Mouse (Mus musculus) adipocyte (in vitro differentiated cells): ENCODE measurements at regions not wholly inside any gene's neighbourhood (a gene's known extent, or its start where the extent isn't known, plus 50 kb on each side); places are given as distances from the start of the nearest gene placed in this dataset.
"Not testable (repeated sequence)": the region's sequence is repeated elsewhere in the genome, so short reads cannot be mapped to it uniquely, and the experiment has no call there.

ENCODE experiments used
- DNase-seq: peaks from one replicate; pipeline ENCODE4 v3.0.0-alpha.2; 2016; ENCODE audit warnings: low spot score

DNA sequence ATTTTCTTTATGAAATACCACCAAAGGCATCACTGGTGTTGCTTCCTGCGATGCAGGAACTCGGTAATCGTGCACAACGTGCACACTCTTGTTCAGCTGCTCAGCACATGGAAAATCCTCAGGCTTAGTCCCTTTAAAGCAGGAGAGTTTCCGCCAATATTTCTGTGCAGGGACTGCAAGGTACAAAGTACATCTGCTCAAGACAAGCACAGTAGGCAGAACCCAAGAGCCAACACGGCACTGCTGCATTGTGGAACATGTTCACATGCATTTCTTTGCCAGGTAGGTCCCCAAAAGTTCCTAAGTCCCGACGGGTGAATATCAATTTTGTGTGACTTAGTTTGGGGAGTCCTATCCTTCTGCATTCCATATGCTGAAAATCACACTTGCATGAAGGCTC, 808.0 kb upstream of the Pou3f3 start:
- no peak for DNase-seq

DNA sequence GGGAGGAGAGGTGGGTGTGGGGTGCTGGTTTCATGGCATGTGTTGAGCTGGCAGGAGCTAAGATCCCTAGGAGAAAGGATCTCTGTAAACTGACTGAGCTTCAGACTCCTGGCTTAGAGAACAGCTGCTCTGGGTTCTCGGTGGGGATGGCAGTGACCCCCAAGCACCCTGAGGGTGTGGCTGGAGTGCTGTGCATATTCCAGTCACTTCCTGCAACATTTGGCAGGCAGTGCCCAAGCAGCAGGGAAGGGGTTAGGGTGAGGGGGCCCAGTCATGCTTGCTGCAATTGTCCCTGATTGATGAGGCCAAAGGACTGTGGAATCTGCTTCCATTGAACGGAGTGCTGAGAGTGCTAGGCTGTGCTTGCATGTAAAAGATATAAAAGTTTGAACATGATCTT, 807.4 kb upstream of the Pou3f3 start:
- no peak for DNase-seq

DNA sequence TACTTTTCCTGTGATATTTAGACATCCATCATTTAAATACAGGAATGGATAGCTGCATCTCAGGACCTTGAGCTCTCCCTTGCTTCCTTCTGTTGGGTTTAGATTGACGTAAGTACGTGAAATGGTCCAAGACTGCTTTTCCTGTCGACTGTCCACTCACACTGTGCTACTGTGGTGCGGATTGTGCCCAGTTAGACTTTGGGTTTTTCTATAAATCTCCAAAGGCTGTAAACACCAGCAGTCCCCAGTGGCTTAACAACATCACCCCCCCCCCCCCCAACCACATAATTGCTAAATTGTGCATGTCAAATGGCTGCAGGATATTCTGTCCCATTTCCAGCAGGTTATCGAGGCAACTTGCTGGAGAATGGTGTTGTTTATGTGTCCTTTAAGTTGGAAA, 806.6 kb upstream of the Pou3f3 start:
- DNase-seq: no peak

DNA sequence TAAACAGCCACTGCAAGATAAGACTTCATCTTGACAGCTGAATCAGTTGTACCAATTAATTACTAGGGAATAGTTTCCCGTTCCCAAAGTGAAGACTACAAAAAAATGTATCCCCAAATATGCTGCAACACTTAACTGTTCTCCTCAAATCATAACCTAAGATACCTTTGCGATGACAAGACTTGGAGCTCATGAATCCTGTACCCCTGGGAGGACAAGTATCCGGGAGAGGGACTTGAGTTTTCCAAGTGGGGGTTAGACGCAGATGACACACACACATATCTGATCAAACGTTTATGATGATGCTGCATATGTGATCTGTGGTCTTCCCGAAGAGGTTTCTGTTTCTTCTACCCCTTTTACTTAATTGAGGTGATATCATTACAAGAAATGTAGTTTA, 805.6 kb upstream of the Pou3f3 start:
- no peak for DNase-seq

DNA sequence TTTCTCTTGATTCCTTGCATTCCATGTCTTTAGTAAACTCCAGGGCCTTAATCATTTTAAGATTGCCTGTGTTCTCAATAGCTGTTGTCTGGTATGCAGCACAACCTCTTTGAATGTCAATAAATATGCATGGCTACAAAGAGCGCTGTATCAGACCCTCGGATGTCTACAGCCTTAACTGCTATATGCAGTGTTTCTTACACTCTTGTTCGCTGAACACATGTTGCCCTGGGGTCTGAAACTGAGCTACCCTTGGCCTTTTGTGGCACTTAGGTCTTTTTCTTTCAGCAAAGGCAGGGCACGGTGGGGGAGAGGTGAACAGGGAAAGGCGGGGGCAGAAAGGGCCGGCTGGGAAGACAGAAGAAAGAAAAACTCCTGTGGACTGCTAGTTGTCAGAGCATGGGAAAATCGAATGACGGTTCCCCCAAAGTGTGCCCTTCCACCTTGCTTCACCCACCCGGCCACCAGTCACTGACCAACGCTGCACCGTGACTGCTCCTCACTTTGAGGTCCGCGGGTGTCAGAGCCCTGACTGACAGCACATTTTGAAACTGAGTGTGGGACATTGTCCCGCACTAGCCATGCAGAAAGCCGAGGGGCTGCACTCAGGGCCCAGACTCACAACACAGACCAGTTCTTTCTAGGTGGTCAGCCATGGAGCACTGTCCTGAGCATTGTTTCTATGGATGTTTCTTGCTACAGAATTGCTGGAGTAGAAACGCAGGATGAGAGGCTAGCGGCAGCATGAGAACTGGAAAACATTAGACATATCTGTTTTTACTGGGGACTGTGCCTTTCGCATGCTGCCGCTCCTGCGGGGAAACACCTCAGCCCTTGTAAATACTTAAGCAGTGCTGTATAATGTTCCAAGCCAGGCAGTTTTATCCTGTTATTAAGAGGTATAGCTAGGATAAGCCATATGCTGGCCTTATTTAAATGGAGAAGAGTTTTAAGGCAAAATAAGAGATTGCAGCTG, 804.6 kb upstream of the Pou3f3 start:
- no peak for DNase-seq

DNA sequence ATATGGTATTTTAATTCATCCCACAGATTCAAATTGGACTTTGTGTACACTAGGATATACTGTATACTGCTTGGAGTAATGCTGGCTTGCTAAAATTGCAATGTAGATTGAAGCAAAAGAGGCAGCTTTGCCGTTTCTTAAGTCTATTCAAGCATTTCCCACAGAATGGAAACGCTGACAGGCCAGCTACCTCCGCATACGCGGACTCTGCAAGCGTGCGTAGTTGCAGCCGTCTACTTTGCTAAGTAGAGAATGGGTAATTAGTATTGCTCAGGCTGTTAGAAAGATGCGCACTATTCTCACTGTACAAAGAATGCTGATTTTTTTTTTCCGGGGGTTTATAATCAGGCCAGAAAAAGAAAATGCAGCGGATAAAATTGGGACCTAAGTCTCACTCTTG, 803.8 kb upstream of the Pou3f3 start:
- no peak for DNase-seq

DNA sequence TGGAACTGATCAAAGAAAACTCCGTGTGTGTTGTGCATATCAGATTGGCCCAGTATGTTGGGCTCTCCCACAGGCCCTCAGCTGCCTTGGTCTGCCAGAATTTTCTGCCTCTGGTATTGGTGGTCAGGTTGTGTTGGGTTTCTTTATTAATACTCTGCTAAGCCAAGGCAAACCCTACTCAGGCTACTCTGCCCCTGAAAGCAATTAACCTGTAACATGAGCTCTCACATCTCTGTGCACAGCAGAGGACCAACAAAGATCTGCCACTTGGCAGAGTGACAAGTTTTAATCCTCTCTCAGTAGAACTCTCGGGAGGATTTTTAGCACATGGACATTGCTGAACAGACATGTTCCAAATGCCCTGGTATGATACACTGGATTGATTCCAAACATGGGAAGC, 803.2 kb upstream of the Pou3f3 start:
- no peak for DNase-seq

DNA sequence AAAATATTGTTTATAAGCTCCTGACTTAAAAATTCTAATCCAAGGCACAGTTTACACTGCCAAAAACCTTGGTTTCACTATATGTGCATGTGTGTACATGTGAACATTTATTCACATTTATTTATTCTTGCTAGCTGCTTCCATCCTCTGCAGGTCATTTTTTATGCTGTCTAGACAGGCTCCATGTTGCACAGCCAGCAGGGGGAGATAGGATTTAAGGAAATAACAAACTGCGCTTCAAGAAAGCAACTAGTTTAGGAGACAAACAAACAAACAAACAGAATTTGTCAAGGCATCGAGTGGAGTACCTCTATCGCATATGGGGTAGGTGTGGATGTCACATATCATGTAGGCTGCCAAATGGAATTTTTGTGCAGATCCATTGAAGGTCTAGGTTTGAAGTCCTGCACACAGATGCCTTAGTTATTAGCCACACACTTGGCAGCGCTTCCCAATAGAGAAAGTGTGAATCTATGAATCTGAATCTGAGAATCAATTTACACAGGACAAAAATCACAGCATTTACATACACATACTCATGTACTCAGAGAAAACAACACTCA, 797.7 kb upstream of the Pou3f3 start:
- no peak for DNase-seq

DNA sequence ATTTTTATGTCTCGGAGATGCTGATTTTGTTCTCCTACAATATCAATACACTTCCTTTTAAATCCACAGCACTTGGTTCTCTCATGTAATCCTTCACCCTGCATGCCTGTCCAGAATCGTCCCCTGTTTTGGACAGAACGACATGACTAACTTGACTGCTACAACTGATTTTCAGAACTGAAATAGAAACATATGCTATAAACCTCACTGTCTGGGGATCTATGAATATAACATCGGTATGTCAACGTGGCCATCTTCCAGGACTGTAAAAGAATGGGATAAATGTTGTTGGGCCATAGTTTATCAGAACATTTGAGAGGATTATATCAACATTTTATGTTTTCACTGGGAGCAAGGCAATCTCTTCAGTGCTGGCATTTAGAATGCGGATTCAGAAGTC, 795.2 kb upstream of the Pou3f3 start:
- no peak for DNase-seq

DNA sequence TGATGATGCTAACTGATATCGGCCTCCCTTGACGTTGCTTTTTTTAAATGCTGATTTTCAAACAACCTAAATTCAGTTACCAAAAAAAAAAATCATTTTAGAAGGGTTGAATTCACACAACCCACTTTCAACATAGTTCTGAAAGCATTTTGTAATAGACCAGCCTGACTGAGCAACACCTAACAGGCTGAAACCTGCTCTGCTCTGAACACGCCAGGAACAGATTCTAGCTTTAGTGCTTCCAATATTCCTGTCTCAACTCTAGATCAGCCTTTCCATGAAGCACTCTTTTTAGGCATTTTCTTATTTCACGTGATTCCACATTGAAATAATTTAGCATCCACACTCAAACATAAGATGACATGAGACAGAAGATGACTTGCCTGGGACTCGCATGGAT, 789.6 kb upstream of the Pou3f3 start:
- DNase-seq: no peak

DNA sequence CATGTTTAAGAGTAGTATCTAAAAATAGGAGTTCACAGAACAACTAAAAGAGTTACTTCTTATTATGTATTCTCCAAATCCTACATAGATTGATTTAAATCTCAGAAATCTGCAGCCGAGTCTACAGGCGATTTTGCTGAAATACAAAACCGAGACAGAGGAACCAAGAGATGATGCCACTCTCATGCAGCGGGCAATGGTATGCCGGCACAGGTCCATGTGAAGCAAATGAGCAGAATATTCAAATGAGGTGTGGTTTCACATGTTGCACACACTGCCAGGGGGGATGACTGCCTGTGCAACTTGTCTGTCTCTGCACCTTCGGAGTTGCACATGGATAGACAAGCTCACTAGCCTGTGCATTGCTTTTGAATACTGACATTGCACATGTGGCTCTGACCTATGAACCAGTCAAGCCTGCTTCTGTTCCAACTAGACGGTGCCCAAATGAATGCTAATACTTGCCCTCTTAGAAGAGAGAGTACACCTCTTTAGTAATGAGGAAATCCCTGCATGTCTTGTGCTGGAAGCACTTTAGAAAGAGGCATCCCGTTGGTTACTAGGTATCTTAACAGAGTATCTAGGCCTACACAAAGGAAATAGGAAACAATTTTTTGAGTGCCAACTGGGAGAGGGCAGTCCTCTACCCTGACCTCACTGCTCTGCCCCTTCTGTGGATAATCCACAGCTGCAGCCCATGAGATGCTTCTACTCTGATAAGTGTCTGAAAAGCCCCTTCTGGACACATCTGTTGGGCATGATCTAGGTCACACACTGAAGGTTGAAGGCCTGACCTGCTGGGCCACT, 787.4 kb upstream of the Pou3f3 start:
- no peak for DNase-seq

DNA sequence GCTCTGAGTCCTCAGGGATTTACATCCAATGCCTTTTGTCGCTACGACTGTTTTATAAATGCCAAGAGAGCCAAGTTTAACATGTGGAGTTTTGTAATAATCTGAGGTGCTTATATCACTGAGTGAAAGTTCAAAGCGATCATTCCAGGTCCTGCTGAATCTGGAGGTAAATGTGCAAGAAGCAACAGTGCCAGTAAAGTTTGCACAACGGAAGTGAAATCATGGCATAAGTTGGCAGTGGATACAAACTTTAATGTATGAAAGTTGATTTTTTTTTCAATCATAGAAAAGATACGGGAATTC, 786.8 kb upstream of the Pou3f3 start:
- no peak for DNase-seq

DNA sequence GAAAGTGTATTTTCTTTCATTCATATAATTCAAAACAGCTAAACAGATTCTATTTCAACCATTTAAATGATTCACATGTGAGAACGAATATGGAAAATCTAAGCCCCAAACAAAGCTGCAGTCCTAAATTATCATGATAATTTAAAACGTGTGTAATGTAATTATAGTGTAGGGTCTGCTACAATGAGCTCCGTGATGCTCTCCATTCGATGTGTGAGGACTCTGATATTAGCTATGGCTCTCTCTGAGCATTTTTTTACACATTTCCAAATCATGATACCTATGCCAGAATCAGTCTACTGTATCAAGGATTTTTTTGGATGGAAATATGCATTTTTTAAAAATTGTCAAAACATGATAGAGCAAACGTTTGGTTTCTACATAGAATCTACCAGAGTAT, 785.8 kb upstream of the Pou3f3 start:
- no peak for DNase-seq

DNA sequence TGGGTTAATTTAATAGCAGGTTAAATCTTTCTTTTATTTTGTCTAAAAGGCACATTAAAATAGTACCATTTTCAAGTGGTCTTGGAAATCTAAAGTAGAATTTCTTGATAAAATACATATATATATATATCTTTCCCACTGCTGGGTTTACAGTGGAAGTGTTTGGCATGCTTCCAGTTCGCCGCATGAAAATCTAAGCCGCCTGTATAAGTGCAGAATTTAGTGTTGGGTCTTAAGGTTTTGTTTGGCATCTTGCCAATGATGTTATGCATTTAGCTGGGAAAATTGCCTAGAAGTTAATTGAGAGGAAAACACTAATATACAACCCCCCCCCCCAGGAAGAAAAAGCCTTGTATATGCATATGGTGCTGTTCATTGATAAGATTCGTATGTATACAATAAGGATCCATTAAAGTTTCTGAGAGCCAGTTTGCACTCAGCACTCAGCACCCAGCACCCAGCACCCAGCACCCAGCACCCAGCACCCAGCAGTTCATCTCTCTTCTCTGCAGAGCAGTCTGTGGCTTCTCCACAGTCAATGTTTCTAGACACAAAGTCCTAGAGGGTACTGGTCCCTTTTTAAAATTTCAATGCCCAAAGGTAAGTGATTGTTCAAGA, 778.7 kb upstream of the Pou3f3 start:
- DNase-seq: no peak

DNA sequence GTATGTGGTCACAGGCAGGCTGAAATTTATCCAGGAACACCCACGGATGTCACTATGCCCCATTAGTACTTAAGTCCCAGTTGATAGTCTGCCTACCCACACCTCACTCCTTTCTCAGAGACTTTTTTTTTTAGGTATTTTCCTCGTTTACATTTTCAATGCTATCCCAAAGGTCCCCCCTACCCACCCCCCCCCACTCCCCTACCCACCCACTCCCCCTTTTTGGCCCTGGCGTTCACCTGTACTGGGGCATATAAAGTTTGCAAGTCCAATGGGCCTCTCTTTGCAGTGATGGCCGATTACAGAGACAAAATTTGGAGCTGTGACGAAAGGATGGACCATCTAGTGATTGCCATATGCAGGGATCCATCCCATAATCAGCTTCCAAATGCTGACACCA, 777.8 kb upstream of the Pou3f3 start:
- DNase-seq: not testable (repeated sequence)

DNA sequence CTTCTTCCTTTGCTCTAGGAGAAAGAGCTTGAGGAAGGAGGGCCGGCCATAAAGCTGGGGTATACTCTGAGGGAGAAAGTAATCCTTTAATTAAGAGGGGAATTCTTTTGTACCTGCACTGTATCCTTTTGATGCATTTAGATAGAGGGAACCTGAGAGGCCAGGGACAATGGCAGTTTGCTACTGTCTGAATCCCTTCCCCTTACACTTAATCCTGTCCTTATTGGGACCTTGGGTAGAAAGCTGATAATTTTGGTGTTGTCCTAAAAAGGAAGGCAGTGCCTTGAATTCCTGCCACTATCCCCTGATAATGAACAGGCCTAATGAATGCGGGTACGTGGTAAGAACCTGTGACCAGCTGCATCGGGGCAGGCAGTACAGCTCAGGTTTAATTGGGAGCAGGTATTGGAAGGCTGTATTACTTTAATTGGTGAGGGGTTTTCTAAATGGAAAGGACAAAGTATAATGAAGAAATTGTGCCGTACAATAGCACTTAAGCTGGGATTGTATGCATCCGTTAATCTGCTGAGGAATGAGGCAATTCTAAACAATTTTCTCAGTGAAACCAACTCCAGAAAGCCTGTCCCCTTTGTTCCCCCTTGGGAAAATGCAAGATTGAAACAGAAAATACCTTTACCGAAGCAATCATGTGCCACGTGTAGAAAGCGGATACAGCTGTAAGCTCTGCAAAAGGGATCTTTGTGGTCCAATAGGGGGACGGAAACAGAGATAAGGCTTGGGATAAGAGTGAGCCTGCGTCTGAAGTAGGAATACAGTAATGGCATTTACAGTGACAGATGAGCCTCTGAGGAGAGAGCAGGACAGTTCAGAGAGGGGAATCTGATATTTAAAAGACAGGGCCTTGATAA, 776.9 kb upstream of the Pou3f3 start:
- DNase-seq: no peak

DNA sequence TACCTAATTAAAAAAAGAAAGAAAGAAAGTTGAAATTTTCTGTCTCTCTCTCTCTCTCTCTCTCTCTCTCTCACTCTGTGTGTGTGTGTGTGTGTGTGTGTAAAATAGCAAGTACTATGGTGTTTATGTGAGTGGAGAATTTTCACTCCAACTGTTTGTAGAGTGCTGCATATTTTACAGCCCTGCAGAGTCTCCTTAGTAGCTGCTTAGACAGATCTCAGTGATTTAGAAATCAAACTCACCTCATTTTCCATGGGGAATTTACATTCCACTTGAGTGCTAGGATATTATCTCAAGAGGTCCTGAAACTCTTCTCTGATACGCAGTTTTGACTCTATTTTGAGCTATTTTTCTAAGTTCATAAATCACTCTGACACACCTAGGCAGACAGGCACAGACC, 761.8 kb upstream of the Pou3f3 start:
- no peak for DNase-seq

DNA sequence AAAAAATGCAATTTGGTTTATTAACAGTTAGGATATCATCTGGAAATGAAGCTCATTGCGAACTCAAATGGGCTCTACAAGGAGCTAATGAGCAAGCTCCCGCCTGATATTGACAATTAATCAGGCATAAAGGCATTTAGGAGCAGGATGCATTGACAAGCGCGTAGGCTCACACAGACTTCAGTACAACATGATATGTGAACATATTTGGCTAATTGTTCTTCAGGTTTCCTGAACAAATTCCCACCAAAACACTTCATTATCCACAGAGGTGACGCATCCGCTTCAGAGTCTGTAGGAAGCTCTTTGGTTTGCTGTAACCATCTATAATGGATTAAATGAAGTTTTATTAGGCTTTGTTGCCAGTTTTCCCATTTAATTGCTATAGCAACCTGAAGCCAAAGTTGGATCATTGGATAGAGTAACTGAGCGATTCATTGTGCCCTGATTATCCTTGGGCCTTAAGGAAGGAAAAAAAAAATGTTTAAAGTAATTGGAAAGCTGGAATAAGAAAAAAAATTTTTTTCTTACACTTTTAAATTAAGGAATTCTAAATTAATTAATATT, 759.6 kb upstream of the Pou3f3 start:
- no peak for DNase-seq

DNA sequence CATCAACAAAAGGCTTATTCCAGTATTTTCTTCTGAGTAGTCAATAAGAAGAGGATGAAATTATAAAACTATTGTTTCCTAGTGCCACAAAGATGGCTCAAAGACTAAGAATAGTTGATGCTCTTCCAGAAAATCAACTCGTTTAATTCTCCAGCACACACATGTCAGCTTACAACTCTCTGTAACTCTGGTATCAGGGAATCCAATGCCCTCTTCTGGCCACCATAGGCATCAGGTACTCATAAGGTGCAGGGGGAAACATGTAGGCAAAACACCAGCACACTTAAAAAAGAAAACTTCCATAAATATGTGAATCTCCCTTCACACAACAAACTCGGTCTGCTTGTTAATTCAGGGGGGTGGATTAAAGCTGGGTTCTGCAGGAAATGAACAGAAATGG, 734.6 kb upstream of the Pou3f3 start:
- no peak for DNase-seq

DNA sequence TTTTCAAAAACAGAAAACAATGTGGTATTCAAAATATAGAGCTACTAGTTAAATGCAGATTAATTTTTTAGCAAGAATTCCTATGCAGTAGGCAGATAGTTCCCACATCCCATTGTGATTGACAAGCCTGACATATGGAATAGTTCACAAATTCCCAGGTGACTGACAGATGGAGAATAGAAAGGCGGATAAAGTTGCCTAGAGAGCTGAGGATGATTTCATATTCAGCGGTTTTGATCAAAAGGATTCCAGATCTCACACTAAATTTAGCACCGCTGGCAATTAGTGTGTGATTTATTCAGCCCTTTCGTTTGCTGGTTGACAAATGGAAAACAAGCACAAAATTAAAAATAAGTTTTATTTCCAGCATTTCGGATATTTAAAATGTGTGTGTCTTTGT, 714.0 kb upstream of the Pou3f3 start:
- DNase-seq: no peak

DNA sequence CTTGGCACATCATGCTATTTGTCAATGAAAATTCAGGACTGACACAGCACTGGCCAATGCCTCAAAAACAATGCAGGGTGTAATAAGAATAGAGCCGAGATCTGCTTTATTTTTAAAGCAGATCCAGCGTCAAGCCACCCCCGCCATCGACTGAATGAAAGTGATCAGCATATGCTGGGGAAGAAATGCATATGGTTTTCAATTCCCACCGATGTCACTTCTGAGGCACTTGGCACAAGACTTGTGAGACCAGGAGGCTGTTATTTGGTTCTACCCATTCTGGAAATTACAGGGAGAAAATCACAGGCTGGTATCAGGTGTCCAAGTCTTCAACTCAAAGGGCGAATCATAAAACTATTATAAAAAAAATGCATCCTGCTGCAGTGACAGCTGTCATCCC, 689.3 kb upstream of the Pou3f3 start:
- DNase-seq: no peak
